Mouse (Mus musculus) thymus, adult 2 months (tissue): Measurements from ENCODE around the gene Rbm17.

ENCODE experiments used
- CTCF ChIP-seq: fragments of 200-500 bp; IDR thresholded peaks from 2 replicates; pipeline ENCODE4 v1.5.1; 2012; ENCODE audit warnings: mild to moderate bottlenecking, control low read depth, low read length, moderate library complexity, borderline replicate concordance; ENCODE audit not compliant: control insufficient read depth, poor library complexity, insufficient read depth; ENCODE audit errors: extremely low read depth
- POLR2A ChIP-seq: fragments of 200-500 bp; IDR thresholded peaks from 2 replicates; pipeline ENCODE4 v1.6.1; 2012; ENCODE audit warnings: mild to moderate bottlenecking, low read length, control low read depth, moderate library complexity; ENCODE audit not compliant: control insufficient read depth, poor library complexity, insufficient read depth; ENCODE audit errors: extremely low read depth

DNA sequence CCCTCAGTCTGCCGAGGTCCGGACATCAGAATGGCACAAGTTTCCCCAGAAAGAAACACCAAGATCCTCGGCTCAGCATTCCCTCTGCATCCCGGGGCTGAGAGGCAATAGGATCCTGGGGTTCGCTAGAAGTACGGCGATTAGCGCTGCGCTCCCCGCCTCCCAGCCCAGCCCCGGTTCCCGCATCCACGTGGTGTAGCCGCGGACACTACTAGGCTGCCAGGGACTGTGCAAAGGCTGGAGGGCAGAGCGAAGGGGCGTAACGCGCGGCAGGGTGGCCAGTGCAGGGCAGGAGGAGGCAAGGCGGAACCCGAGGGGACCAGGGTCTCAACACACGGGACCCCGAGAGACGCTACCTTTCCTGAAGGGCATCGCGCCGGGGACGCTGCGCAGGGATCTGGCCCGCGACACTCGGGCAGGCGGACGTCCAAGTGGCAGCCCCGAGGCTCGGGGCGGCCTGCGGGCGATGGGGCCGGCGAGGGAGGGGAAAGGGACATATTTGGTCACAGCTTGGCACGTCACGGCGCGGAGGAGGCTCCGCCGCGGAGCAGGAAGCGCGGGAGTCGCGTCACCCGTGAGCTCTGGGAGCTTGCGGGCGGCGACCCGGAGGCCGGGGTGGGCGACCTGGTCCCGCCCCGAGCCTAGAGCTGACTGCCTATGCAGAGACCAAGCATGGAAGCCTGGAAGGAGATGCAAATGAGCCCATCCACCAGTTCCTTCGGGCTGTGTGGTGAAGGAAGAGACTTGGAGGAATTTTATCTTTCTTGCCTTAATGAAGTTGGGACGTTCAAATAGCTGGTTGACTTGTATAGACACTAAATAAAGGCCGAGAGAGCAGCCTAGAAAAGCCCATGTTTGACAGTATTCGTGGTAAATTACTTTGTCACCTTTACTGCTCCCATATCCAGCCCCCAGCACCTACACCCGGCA is 50.2 kb downstream of the Rbm17 start, which contains the start of gene Pfkfb3:
- TF ChIP-seq CTCF (0 out of 2 replicates have a peak, but pooled peaks have one; percentile 32), POLR2A (peak; percentile 59; the same call in 1 of the 2 replicates)
